Mouse (Mus musculus) cerebellum, adult 2 months (tissue): ENCODE results near the gene Akap5. TPM values are rescaled to one million over a fixed set of nuclear protein-coding genes. Genes with fewer than 3 reads are reported as not detected.

Source experiments
- DNase-seq, 2 experiments: peaks; one replicate each; pipeline ENCODE4 v3.0.0; 2021
- H3K27ac ChIP-seq: fragments of 200-500 bp; 2 replicates; pipeline ENCODE4 v1.5.1; 2012; ENCODE audit warnings: low read length, control low read depth, inconsistent platforms; ENCODE audit not compliant: insufficient read depth
- H3K27me3 ChIP-seq: fragments of 200-500 bp; 2 replicates; pipeline ENCODE4 v1.6.1; 2012; ENCODE audit warnings: inconsistent platforms, mild to moderate bottlenecking, low read length, moderate library complexity; ENCODE audit not compliant: control insufficient read depth, insufficient read depth
- H3K4me1 ChIP-seq: fragments of 200-500 bp; 2 replicates; pipeline ENCODE4 v1.6.1; 2011; ENCODE audit warnings: low read length; ENCODE audit not compliant: control insufficient read depth, insufficient read depth
- H3K4me3 ChIP-seq: fragments of 200-500 bp; replicated peaks from 2 replicates; pipeline ENCODE3; 2011; ENCODE audit warnings: mild to moderate bottlenecking, low read depth, low read length, control low read depth; ENCODE audit not compliant: insufficient read depth
- CTCF ChIP-seq: fragments of 200-500 bp; IDR thresholded peaks from 2 replicates; pipeline ENCODE4 v1.5.1; 2011; ENCODE audit warnings: low read depth, mild to moderate bottlenecking, control low read depth, low read length, moderate library complexity, borderline replicate concordance; ENCODE audit not compliant: insufficient read depth
- POLR2A ChIP-seq: fragments of 200-500 bp; IDR thresholded peaks from 2 replicates; pipeline ENCODE4 v1.6.1; 2011; ENCODE audit warnings: low read length, control low read depth, borderline replicate concordance; ENCODE audit not compliant: insufficient read depth
- WGBS: fragments of 180-500 bp; shearing (Covaris S2); methylation state at CpG from one replicate; pipeline ENCODE4 v1.1.7; 2018; 5-methylcytosine and 5-hydroxymethylcytosine counted together
- polyA plus RNA-seq: library from polyadenylated mRNA; depleted of rRNA; stranded (reverse); fragments of >200 nt; gene quantifications from 2 replicates; pipeline ENCODE4 v1.2.3, GENCODE M21; 2012

Gene Akap5
- polyA plus RNA-seq, 1 experiment, result 4.4 TPM

DNA sequence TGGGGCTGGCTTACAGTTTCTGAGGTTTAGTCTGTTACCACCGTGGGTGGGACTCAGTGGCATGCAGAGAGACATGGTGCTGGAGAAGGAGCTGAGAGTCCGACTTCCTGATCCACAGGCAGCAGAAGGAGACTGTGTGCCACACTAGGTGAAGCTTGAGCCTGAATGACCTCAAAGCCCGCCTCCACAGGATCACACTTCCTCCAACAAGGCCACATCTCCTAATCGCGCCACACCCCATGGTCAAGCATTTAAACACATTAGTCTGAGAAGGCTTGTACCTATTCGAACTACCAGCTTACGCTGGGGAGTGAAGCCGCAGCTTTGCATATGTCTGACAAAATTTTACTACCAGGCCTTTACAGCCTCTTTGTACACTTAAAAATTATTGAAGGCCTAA lies 19.6 kb upstream of the Akap5 start:
- Histone ChIP-seq H3K4me1 (peaks cover 10% of the 10 kb centered on the region), H3K27me3 (no peaks in the 10 kb centered on the region), H3K27ac (no peak overlapping the region), H3K4me3 (no peak overlapping the region)
- no peak for DNase-seq
- WGBS, result 93% methylated on average over 8 of the region's 8 CpGs
- no peak for TF ChIP-seq CTCF
- TF ChIP-seq POLR2A, result no peak

DNA sequence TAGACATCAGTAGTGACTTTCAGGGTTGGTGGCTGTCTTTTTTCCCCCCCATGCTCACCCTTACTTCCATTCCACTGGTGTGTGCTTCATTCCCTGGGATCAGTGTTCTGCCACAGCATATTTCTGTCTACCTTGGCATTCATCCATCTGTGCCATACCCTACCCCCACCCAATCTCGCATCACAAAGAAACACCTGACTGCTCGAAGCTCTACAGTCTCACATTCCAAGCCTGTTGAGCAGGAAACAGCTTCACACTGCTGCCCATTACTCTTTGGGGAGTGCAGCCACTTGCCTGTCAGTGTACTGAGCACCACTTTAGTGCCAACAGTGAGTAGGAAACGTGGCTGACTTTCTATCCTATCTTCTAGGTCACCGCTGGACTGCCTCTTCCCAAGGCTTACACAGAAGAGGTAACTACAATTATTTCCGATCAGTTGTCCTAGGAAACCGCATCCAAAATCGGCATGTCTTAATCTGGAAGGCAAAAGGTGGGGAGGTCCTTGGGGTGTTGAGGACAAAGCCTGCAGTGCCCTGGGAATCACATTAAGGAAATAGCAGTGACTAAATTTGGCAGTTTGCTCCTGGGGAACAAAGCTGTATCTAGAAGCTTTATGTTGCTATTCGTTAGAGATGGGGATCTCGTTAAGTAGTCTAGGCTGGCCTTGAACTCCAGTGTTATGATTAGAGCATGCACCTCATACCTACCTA lies 17.7 kb upstream of the Akap5 start:
- no peak for TF ChIP-seq POLR2A
- TF ChIP-seq CTCF, result no peak
- DNase-seq, result no peak
- peaks cover 10% of the 10 kb centered on the region for H3K4me1 ChIP-seq
- WGBS, result 82% methylated on average over 9 of the region's 9 CpGs
- no peak overlapping the region for H3K27ac ChIP-seq
- no peak overlapping the region for H3K4me3 ChIP-seq
- no peaks in the 10 kb centered on the region for H3K27me3 ChIP-seq

DNA sequence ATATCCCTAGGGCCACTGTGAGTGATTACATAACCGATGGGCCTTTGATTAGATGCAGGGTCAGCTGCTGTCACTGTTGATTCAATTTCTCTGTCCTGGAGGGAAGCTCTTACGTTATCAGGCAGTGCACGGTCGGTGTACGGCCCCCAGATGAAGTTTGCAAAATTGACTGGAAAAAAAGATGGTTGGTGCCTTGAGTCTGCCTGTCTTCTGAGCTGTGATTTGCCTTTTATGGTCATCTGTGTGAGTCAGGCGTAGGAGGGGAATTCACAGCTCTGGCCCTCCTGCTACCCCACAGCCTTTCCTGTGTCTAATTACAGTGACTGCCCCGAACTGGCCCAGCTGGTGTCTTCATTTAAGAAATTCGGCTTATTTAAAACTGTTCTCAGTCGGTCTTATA lies 16.7 kb upstream of the Akap5 start:
- no peak for TF ChIP-seq CTCF
- no peak for TF ChIP-seq POLR2A
- WGBS, result 67% methylated on average over 9 of the region's 9 CpGs
- H3K4me1 ChIP-seq, result peaks cover 10% of the 10 kb centered on the region
- no peaks in the 10 kb centered on the region for H3K27me3 ChIP-seq
- no peak overlapping the region for H3K27ac ChIP-seq
- DNase-seq, result peak in 1 of 2 experiments; percentile 37
- H3K4me3 ChIP-seq, result no peak overlapping the region

DNA sequence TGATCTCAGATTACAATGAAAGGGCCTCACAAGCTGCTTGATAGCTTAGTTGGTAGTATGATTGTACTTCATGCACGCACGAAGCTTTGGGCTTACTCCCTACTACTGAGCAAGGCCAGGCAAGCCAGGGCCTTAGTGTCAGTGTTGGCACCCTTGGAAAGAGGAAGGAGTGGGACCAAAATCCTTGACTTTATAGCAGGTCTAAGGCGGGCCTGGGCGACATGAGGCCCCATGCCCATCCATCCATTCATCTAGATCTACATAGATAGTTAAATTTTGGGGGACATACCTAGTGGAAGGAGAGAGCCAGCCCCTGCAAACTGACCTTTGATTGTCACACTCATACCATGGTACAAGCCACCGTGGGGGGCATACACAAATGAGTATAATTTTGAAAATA lies 16.3 kb upstream of the Akap5 start:
- Histone ChIP-seq H3K27ac (no peak overlapping the region), H3K4me1 (peaks cover 9% of the 10 kb centered on the region), H3K27me3 (no peaks in the 10 kb centered on the region), H3K4me3 (no peak overlapping the region)
- 95% methylated on average over 5 of the region's 5 CpGs for WGBS
- no peak for DNase-seq
- no peak for TF ChIP-seq POLR2A
- no peak for TF ChIP-seq CTCF

DNA sequence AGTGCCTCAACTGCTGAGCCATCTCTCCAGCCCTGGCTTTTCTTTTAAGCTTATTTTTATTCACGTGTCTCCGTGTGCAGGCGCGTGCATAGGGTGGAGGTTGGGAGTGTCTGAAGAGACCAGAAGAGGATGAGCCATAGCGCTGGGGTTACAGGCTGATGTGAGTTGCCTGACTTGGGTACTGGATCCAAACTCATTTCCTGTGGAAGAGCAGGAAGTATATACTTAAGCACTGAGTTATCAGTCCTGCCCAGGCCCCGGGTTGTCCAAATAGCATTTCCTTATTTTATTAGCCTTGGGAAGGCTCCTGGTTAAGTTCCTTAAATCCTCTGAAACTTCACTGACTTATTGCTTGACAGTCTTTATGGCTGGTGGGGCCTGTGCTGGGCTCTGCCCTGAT lies 14.7 kb upstream of the Akap5 start:
- WGBS, result 93% methylated on average over 6 of the region's 6 CpGs
- no peak for TF ChIP-seq POLR2A
- no peak for TF ChIP-seq CTCF
- H3K4me1 ChIP-seq, result peaks cover under 1% of the 10 kb centered on the region; the same call in 1 of the 2 replicates

DNA sequence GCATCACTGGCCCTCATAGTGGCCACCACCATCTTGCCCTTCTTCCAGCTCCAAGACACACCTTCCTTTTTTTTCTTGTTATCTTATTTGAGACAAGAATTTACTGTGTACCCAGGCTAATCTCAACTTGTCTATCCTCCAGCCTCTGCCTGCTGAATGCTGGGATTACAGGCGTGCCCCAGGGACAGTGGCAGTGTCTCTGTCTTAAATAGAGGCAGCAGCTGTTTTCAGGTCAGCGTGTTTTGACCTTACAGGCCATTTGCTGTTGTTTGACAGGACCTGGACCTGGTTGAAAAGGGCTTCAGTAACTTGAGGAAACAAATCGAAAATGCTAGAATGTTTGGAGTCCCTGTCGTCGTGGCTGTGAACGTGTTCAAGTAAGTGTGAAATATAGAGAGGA lies 14.1 kb upstream of the Akap5 start:
- Histone ChIP-seq H3K27ac (no peak overlapping the region), H3K4me3 (no peak overlapping the region), H3K4me1 (no peaks in the 10 kb centered on the region; the same call in 1 of the 2 replicates), H3K27me3 (no peaks in the 10 kb centered on the region)
- 84% methylated on average over 6 of the region's 6 CpGs for WGBS
- no peak for DNase-seq
- no peak for TF ChIP-seq CTCF
- no peak for TF ChIP-seq POLR2A

More for the DNA sequence above, 14.7 kb upstream of the Akap5 start:
- DNase-seq, result no peak
- Histone ChIP-seq H3K27me3 (no peaks in the 10 kb centered on the region), H3K27ac (no peak overlapping the region), H3K4me3 (no peak overlapping the region)

DNA sequence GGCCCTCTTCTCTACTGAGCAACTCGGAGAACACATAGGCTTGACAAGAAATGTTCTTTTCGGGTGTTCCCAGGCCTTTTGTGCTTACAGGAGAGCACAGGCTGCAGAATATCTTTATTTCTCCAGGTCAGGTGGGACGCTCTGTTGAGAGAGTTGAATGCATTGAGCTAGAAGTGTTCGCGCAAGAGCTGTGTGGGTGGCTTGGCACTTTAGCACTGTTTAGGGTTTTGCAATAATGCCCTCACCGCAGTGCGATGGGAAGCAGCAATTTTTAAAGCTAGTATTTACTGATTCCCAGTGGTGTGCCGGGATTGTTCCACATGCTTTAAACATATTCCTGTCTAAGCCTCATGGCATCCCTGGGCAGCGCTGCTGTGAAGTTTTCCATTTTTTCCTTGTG lies 13.5 kb upstream of the Akap5 start:
- H3K4me1 ChIP-seq, result no peaks in the 10 kb centered on the region; the same call in 1 of the 2 replicates
- 95% methylated on average over 9 of the region's 9 CpGs for WGBS
- DNase-seq, result no peak
- H3K27ac ChIP-seq, result no peak overlapping the region
- H3K4me3 ChIP-seq, result no peak overlapping the region
- TF ChIP-seq CTCF, result no peak
- TF ChIP-seq POLR2A, result no peak
- H3K27me3 ChIP-seq, result no peaks in the 10 kb centered on the region

DNA sequence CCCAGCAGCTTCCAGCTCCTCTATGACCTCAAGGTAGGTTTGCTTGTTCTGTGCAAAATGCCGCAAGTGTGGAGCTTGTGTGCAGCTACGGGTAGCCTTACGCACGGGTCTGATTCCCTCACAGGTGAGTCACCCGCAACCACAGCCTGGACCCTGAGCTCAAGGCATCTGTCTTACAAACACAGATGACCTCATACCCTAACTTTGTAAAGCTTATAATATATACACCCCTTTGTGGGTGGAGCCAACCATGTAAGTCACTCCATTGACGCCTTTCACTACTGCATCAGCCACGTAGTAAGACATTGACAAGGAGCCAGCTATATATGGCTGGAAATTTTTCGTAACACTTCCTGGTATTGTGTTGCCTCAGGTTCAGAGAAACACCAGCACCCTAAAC lies 12.7 kb upstream of the Akap5 start:
- TF ChIP-seq POLR2A (no peak), CTCF (no peak)
- WGBS, result 95% methylated on average over 8 of the region's 8 CpGs
- H3K27me3 ChIP-seq, result no peaks in the 10 kb centered on the region
- H3K4me3 ChIP-seq, result no peak overlapping the region
- DNase-seq, result no peak
- no peak overlapping the region for H3K27ac ChIP-seq
- H3K4me1 ChIP-seq, result no peaks in the 10 kb centered on the region
